Comparison of ENCODE assay signal across 23 mouse cellular contexts in genomic region chr6:137940374-137941218, GRCm38 (mm10).
A peak's percentile ranks its signal among the peaks of the same experiment; 100 is the strongest.
DNase-seq lines count a peak whose midpoint lies in the region; ATAC-seq and TF ChIP-seq lines count a peak whose summit lies in the region.
"Had no signal": no experiment of that assay in that cellular context is flagged by ENCODE, and none has a peak within 500 bp of the region (broad histone marks: within the 10 kb centered on the region; RNA-seq: fewer than 3 reads in every experiment).

No protein-coding gene starts in this region.

- no peaks in the 10 kb centered on the region for H3K9me3 ChIP-seq in heart, embryonic 15.5 days (replicated peaks)
- H3K9me3 ChIP-seq in lung, embryonic 14.5 days (ENCODE audit: low read depth, low read length), result no peaks in the 10 kb centered on the region
- no peaks in the 10 kb centered on the region for H3K9me3 ChIP-seq in ES-E14 (ENCODE audit: control insufficient read depth, insufficient read depth, low read depth, low read length)
- no peaks in the 10 kb centered on the region for H3K9me3 ChIP-seq in stomach, embryonic 15.5 days
- H3K9me3 ChIP-seq: embryonic facial prominence, embryonic 15.5 days; limb, embryonic 13.5 days; liver, embryonic 12.5 days; midbrain, embryonic 10.5 days had no signal

- intact Hi-C loops in heart, postnatal 14 days (cut with DNase I), result no loop called here

- no peak overlapping the region for H3K27ac ChIP-seq in heart, embryonic 15.5 days
- no peak overlapping the region for H3K27ac ChIP-seq in lung, embryonic 14.5 days (ENCODE audit: low read depth)
- H3K27ac ChIP-seq in ES-E14 (ENCODE audit: insufficient read depth, low read depth, low read length, poor library complexity, severe bottlenecking), result no peak overlapping the region
- H3K27ac ChIP-seq in stomach, embryonic 15.5 days, result no peak overlapping the region
- H3K27ac ChIP-seq: embryonic facial prominence, embryonic 15.5 days; gastrocnemius, adult 2 months; hindbrain, postnatal 0 days; limb, embryonic 13.5 days; liver, embryonic 12.5 days; midbrain, embryonic 10.5 days had no signal

- DNase-seq in heart, postnatal 14 days, result no peak
- peak; percentile 19 for DNase-seq in lung, embryonic 14.5 days
- no peak for DNase-seq in lung, postnatal 36 days
- peak; percentile 22 for DNase-seq in ES-E14 (ENCODE audit: low read depth, low spot score)
- DNase-seq in cerebellum, postnatal 36 days, result no peak
- DNase-seq: adrenal gland, postnatal 14 days; B cell, adult 2 months; cerebellum, adult 2 months; cerebellum, postnatal 25 days; gastrocnemius, adult 2 months; kidney, adult 11 months; layer of hippocampus, adult 9-11 months; lung, adult 18-20 months; thymus, postnatal 25 days had no signal

- no peak overlapping the region for H3K4me3 ChIP-seq in heart, embryonic 15.5 days
- H3K4me3 ChIP-seq in lung, embryonic 14.5 days (ENCODE audit: low read depth, low read length), result no peak overlapping the region
- no peak overlapping the region for H3K4me3 ChIP-seq in ES-E14 (ENCODE audit: insufficient read depth in 1 of 2, low read depth in 1 of 2, low read length in 2 of 2, poor library complexity in 1 of 2, severe bottlenecking in 1 of 2)
- H3K4me3 ChIP-seq in stomach, embryonic 15.5 days (replicated peaks), result no peak overlapping the region
- H3K4me3 ChIP-seq: embryonic facial prominence, embryonic 15.5 days; gastrocnemius, adult 2 months; limb, embryonic 13.5 days; liver, embryonic 12.5 days; midbrain, embryonic 10.5 days had no signal

- H3K4me2 ChIP-seq in heart, embryonic 15.5 days, result no peak overlapping the region
- no peak overlapping the region for H3K4me2 ChIP-seq in lung, embryonic 14.5 days
- H3K4me2 ChIP-seq in stomach, embryonic 15.5 days, result no peak overlapping the region
- H3K4me2 ChIP-seq: embryonic facial prominence, embryonic 15.5 days; limb, embryonic 13.5 days; liver, embryonic 12.5 days had no signal

- no peaks in the 10 kb centered on the region for H3K27me3 ChIP-seq in heart, embryonic 15.5 days
- no peaks in the 10 kb centered on the region for H3K27me3 ChIP-seq in lung, embryonic 14.5 days (ENCODE audit: insufficient read depth, low read length)
- no peaks in the 10 kb centered on the region for H3K27me3 ChIP-seq in stomach, embryonic 15.5 days (replicated peaks)
- H3K27me3 ChIP-seq: CH12.LX; embryonic facial prominence, embryonic 15.5 days; limb, embryonic 13.5 days; liver, embryonic 12.5 days had no signal

- WGBS in heart, embryonic 15.5 days, result 32% methylated on average over 12 of the region's 12 CpGs
- 39% methylated on average over 12 of the region's 12 CpGs for WGBS in lung, embryonic 14.5 days
- 45% methylated on average over 12 of the region's 12 CpGs for WGBS in stomach, embryonic 15.5 days

- no peaks in the 10 kb centered on the region for H3K36me3 ChIP-seq in heart, embryonic 15.5 days
- no peaks in the 10 kb centered on the region for H3K36me3 ChIP-seq in lung, embryonic 14.5 days (ENCODE audit: insufficient read depth)
- H3K36me3 ChIP-seq in ES-E14 (ENCODE audit: control insufficient read depth, insufficient read depth, low read length, poor library complexity, severe bottlenecking), result no peaks in the 10 kb centered on the region
- no peaks in the 10 kb centered on the region for H3K36me3 ChIP-seq in stomach, embryonic 15.5 days
- H3K36me3 ChIP-seq: embryonic facial prominence, embryonic 15.5 days; limb, embryonic 13.5 days; liver, embryonic 12.5 days; midbrain, embryonic 10.5 days had no signal

- TF ChIP-seq CTCF in lung, embryonic 14.5 days (IDR thresholded peaks at IDR 0.05; ENCODE audit: low read depth), result no peak

- in situ Hi-C loops in ES-E14 (cut with MboI; ENCODE audit: low sequenced_read_pairs in 2 of 2, unreplicated experiment in 2 of 2), result no loop called here

- no peak overlapping the region for H3K9ac ChIP-seq in heart, embryonic 15.5 days
- H3K9ac ChIP-seq in lung, embryonic 14.5 days, result no peak overlapping the region
- H3K9ac ChIP-seq in ES-E14 (ENCODE audit: insufficient read depth, low read depth, low read length, poor library complexity, severe bottlenecking), result no peak overlapping the region
- H3K9ac ChIP-seq in stomach, embryonic 15.5 days, result no peak overlapping the region
- H3K9ac ChIP-seq: embryonic facial prominence, embryonic 15.5 days; limb, embryonic 13.5 days; liver, embryonic 12.5 days had no signal

- ATAC-seq in heart, embryonic 15.5 days (replicated peaks; ENCODE audit: insufficient number of reproducible peaks, insufficient read depth, low FRiP score, low read depth), result peak; percentile 39; the same call in 1 of the 2 replicates
- ATAC-seq in lung, embryonic 14.5 days (ENCODE audit: insufficient read depth), result 0 out of 2 replicates have a peak, but pooled peaks have one; percentile 19
- peak; percentile 40; the same call in 1 of the 2 replicates for ATAC-seq in stomach, embryonic 15.5 days (ENCODE audit: insufficient read depth, low FRiP score, low read depth)
- ATAC-seq: forebrain, embryonic 14.5 days; hindbrain, postnatal 0 days; liver, embryonic 12.5 days had no signal

- peaks cover 7% of the 10 kb centered on the region; the same call in 1 of the 2 replicates for H3K4me1 ChIP-seq in heart, embryonic 15.5 days (replicated peaks)
- peaks cover 11% of the 10 kb centered on the region for H3K4me1 ChIP-seq in lung, embryonic 14.5 days (ENCODE audit: insufficient read depth)
- no peaks in the 10 kb centered on the region for H3K4me1 ChIP-seq in ES-E14 (ENCODE audit: control insufficient read depth in 2 of 2, insufficient read depth in 2 of 2, low read length in 2 of 2, poor library complexity in 1 of 2)
- peaks cover 3% of the 10 kb centered on the region; the same call in 1 of the 2 replicates for H3K4me1 ChIP-seq in stomach, embryonic 15.5 days
- H3K4me1 ChIP-seq: embryonic facial prominence, embryonic 15.5 days; limb, embryonic 13.5 days; liver, embryonic 12.5 days had no signal

TF ChIP-seq in ES-E14, 5 proteins besides CTCF, POLR2A, EP300 and RAD21:
- no peak for TF ChIP-seq MAFK (IDR thresholded peaks at IDR 0.05; ENCODE audit: insufficient read depth, low read depth, low read length)
- TF ChIP-seq CHD2 (IDR thresholded peaks at IDR 0.05; ENCODE audit: low read depth, low read length), result no peak
- TF ChIP-seq ZNF384 (IDR thresholded peaks at IDR 0.05; ENCODE audit: low read depth, low read length), result no peak
- TF ChIP-seq HCFC1 (IDR thresholded peaks at IDR 0.05; ENCODE audit: borderline replicate concordance, insufficient read depth, low read length), result no peak
- no peak for TF ChIP-seq ZC3H11A (IDR thresholded peaks at IDR 0.05; ENCODE audit: borderline replicate concordance, low read depth, low read length)

Comparison
In these comparisons a context has a peak if more than half of its experiments do, and no peak if none do; other contexts are left out.
1. DNase-seq: peak in lung, embryonic 14.5 days (single experiment) and ES-E14 (single experiment); none in heart, postnatal 14 days (0 of 2), lung, postnatal 36 days (single experiment) and cerebellum, postnatal 36 days (0 of 2).
2. Peak in every context shown above with its lines, with median percentiles within 50 percentile points of each other: ATAC-seq.